Mouse (Mus musculus) bone marrow, adult 2 months (tissue): ENCODE measurements around the gene Nav1.

Source experiments
- CTCF ChIP-seq: fragments of 200-500 bp; IDR thresholded peaks from 2 replicates; pipeline ENCODE4 v1.5.1; 2011; ENCODE audit warnings: low read length, control low read depth; ENCODE audit not compliant: control insufficient read depth, insufficient read depth
- POLR2A ChIP-seq: fragments of 200-500 bp; IDR thresholded peaks from 2 replicates; pipeline ENCODE4 v1.6.1; 2011; ENCODE audit warnings: low read depth, mild to moderate bottlenecking, control low read depth, low read length, borderline replicate concordance; ENCODE audit not compliant: control insufficient read depth

DNA sequence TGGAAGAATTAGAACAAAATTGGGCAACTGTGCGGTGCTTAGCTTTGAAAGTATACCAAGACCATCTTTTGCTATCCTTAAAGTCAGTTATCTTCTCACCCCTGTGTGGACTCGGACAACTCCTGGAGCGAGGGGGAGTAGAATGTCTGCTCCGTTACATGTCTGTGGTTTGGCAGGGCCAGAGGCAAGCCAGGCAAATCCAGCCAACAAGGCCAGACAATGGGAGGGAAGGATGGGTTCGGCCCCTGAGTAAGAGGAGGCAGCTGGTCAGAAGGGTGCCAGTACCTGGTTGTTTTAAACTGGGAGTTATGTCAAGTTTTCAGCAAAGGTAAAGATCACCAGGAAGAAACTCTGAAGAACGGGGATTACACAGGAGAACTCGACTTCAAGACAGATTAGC lies 121.9 kb downstream of the Nav1 start:
- no peak for TF ChIP-seq CTCF
- TF ChIP-seq POLR2A: no peak
